8 mouse cellular contexts compared by ENCODE assay signal in the genomic region with DNA sequence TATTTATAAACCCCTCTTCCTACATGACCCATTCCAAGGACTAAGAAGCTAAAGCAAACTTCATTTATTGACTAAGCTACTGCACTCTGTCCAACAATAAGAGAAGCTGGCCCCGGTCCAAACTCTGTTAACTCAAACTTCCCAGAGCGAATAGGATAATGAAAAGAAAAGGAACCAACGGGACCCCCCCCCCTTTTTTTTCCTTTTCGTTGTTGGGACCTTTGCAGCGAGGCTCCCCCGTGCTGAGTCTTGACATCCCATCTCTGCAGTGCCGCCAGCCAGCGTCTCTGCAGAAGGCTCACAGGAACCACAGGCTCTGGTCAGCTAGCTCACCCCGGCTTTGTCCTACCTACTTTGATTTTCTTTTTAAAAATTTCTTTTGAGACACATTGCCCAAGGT. TPM values are rescaled to one million over a fixed set of nuclear protein-coding genes. Genes with fewer than 3 reads are reported as not detected.
DNase-seq lines count a peak whose midpoint lies in the region; ATAC-seq lines count a peak whose summit lies in the region.

No protein-coding gene starts in this region.

- no peak overlapping the region for H3K27ac ChIP-seq in embryonic facial prominence, embryonic 12.5 days
- H3K27ac ChIP-seq in embryonic facial prominence, embryonic 10.5 days (replicated peaks): no peak overlapping the region
- H3K27ac ChIP-seq in hindbrain, embryonic 15.5 days (replicated peaks): peak overlapping the region; percentile 58; the same call in 1 of the 2 replicates
- peak overlapping the region; percentile 48 for H3K27ac ChIP-seq in liver, embryonic 15.5 days (replicated peaks)
- peak overlapping the region; percentile 83 for H3K27ac ChIP-seq in stomach, embryonic 15.5 days

- H3K27me3 ChIP-seq in embryonic facial prominence, embryonic 12.5 days: no peaks in the 10 kb centered on the region
- H3K27me3 ChIP-seq in embryonic facial prominence, embryonic 10.5 days (replicated peaks; ENCODE audit: low read depth, poor library complexity, severe bottlenecking): no peaks in the 10 kb centered on the region
- H3K27me3 ChIP-seq in hindbrain, embryonic 15.5 days: no peaks in the 10 kb centered on the region
- no peaks in the 10 kb centered on the region for H3K27me3 ChIP-seq in liver, embryonic 15.5 days
- no peaks in the 10 kb centered on the region for H3K27me3 ChIP-seq in stomach, embryonic 15.5 days (replicated peaks)

- H3K9ac ChIP-seq in embryonic facial prominence, embryonic 12.5 days: no peak overlapping the region
- H3K9ac ChIP-seq in hindbrain, embryonic 15.5 days: no peak overlapping the region
- H3K9ac ChIP-seq in liver, embryonic 15.5 days: no peak overlapping the region
- H3K9ac ChIP-seq in stomach, embryonic 15.5 days: no peak overlapping the region

- WGBS in embryonic facial prominence, embryonic 12.5 days: 29% methylated on average over 9 of the region's 9 CpGs
- WGBS in embryonic facial prominence, embryonic 10.5 days: 50% methylated on average over 9 of the region's 9 CpGs
- WGBS in hindbrain, embryonic 15.5 days: 19% methylated on average over 9 of the region's 9 CpGs
- WGBS in liver, embryonic 15.5 days (ENCODE audit: insufficient replicate concordance): 49% methylated on average over 9 of the region's 9 CpGs
- 21% methylated on average over 9 of the region's 9 CpGs for WGBS in stomach, embryonic 15.5 days

- H3K36me3 ChIP-seq in embryonic facial prominence, embryonic 12.5 days: peaks cover 9% of the 10 kb centered on the region
- peaks cover 21% of the 10 kb centered on the region for H3K36me3 ChIP-seq in embryonic facial prominence, embryonic 10.5 days (replicated peaks)
- no peaks in the 10 kb centered on the region for H3K36me3 ChIP-seq in hindbrain, embryonic 15.5 days
- H3K36me3 ChIP-seq in liver, embryonic 15.5 days (replicated peaks): 0 out of 2 replicates have a peak, but pooled peaks cover 8% of the 10 kb centered on the region
- no peaks in the 10 kb centered on the region for H3K36me3 ChIP-seq in stomach, embryonic 15.5 days

- no peak for ATAC-seq in embryonic facial prominence, embryonic 12.5 days (ENCODE audit: insufficient number of reproducible peaks, insufficient read depth, low FRiP score, low TSS enrichment)
- ATAC-seq in hindbrain, embryonic 15.5 days (ENCODE audit: low FRiP score, low read depth): no peak
- no peak for ATAC-seq in liver, embryonic 15.5 days (ENCODE audit: insufficient read depth)
- ATAC-seq in stomach, embryonic 15.5 days (ENCODE audit: insufficient read depth, low FRiP score, low read depth): no peak; the same call in 1 of the 2 replicates

- H3K4me3 ChIP-seq in embryonic facial prominence, embryonic 12.5 days: no peak overlapping the region
- H3K4me3 ChIP-seq in embryonic facial prominence, embryonic 10.5 days: no peak overlapping the region
- H3K4me3 ChIP-seq in hindbrain, embryonic 15.5 days: no peak overlapping the region
- H3K4me3 ChIP-seq in liver, embryonic 15.5 days (replicated peaks): no peak overlapping the region
- H3K4me3 ChIP-seq in stomach, embryonic 15.5 days (replicated peaks): no peak overlapping the region

- no peaks in the 10 kb centered on the region for H3K9me3 ChIP-seq in embryonic facial prominence, embryonic 12.5 days
- no peaks in the 10 kb centered on the region for H3K9me3 ChIP-seq in embryonic facial prominence, embryonic 10.5 days
- H3K9me3 ChIP-seq in hindbrain, embryonic 15.5 days: no peaks in the 10 kb centered on the region
- no peaks in the 10 kb centered on the region for H3K9me3 ChIP-seq in liver, embryonic 15.5 days (replicated peaks)
- no peaks in the 10 kb centered on the region for H3K9me3 ChIP-seq in stomach, embryonic 15.5 days

- H3K4me1 ChIP-seq in embryonic facial prominence, embryonic 12.5 days: peaks cover 35% of the 10 kb centered on the region
- H3K4me1 ChIP-seq in embryonic facial prominence, embryonic 10.5 days: peaks cover 52% of the 10 kb centered on the region
- peaks cover 48% of the 10 kb centered on the region for H3K4me1 ChIP-seq in hindbrain, embryonic 15.5 days (replicated peaks)
- peaks cover 66% of the 10 kb centered on the region for H3K4me1 ChIP-seq in liver, embryonic 15.5 days (replicated peaks)
- H3K4me1 ChIP-seq in stomach, embryonic 15.5 days: peaks cover 25% of the 10 kb centered on the region

- H3K4me2 ChIP-seq in embryonic facial prominence, embryonic 12.5 days (replicated peaks): peak overlapping the region; percentile 23; the same call in 1 of the 2 replicates
- H3K4me2 ChIP-seq in hindbrain, embryonic 15.5 days: peak overlapping the region; percentile 79
- peak overlapping the region; percentile 97 for H3K4me2 ChIP-seq in liver, embryonic 15.5 days
- peak overlapping the region; percentile 70 for H3K4me2 ChIP-seq in stomach, embryonic 15.5 days

- no peak for DNase-seq in embryonic facial prominence, embryonic 10.5 days (ENCODE audit: low spot score)
- DNase-seq in urinary bladder, postnatal 4 days (ENCODE audit: low spot score in 2 of 2): peak; percentile 29 to 72
- no peak for DNase-seq in urinary bladder, adult 18-20 months (ENCODE audit: low spot score in 2 of 2)
- DNase-seq in c-Kit-positive CD71-positive TER-119-positive erythroid progenitor cells, embryonic 14.5 days (ENCODE audit: low spot score): no peak

RNA-seq across cellular contexts. Expression of a gene that starts 3.2 kb away (rescaled TPM):
- polyA plus RNA-seq in embryonic facial prominence, embryonic 12.5 days (2016; fragmentation: Nextera tagmentation; extraction: Ambion mirVana): 12.0 and 15.6 TPM in 2 replicates
- polyA plus RNA-seq in embryonic facial prominence, embryonic 10.5 days (2016; fragmentation: Nextera tagmentation; extraction: Ambion mirVana): 8.4 and 9.9 TPM in 2 replicates
- polyA plus RNA-seq in hindbrain, embryonic 15.5 days (2015; fragmentation: Nextera tagmentation; extraction: Ambion mirVana): 11.6 and 12.6 TPM in 2 replicates
- polyA plus RNA-seq in liver, embryonic 15.5 days (2015; fragmentation: Nextera tagmentation; extraction: Ambion mirVana): 3.2 and 3.4 TPM in 2 replicates
- polyA plus RNA-seq in stomach, embryonic 15.5 days (2015; fragmentation: Nextera tagmentation; extraction: Ambion mirVana): 11.5 and 15.3 TPM in 2 replicates

RNA-seq across cellular contexts. Expression of a gene that starts 3.3 kb away (rescaled TPM):
- 230 and 231 TPM in 2 replicates for polyA plus RNA-seq in embryonic facial prominence, embryonic 12.5 days (2016; fragmentation: Nextera tagmentation; extraction: Ambion mirVana)
- 261 and 262 TPM in 2 replicates for polyA plus RNA-seq in embryonic facial prominence, embryonic 10.5 days (2016; fragmentation: Nextera tagmentation; extraction: Ambion mirVana)
- 258 and 263 TPM in 2 replicates for polyA plus RNA-seq in hindbrain, embryonic 15.5 days (2015; fragmentation: Nextera tagmentation; extraction: Ambion mirVana)
- polyA plus RNA-seq in liver, embryonic 15.5 days (2015; fragmentation: Nextera tagmentation; extraction: Ambion mirVana): 61.2 and 65.7 TPM in 2 replicates
- polyA plus RNA-seq in stomach, embryonic 15.5 days (2015; fragmentation: Nextera tagmentation; extraction: Ambion mirVana): 144 and 148 TPM in 2 replicates

Comparison
In these comparisons a context has a peak if more than half of its experiments do, and no peak if none do; other contexts are left out.
1. DNase-seq: peak in urinary bladder, postnatal 4 days (2 of 2); none in embryonic facial prominence, embryonic 10.5 days (single experiment), urinary bladder, adult 18-20 months (0 of 2) and c-Kit-positive CD71-positive TER-119-positive erythroid progenitor cells, embryonic 14.5 days (single experiment).
2. H3K27ac ChIP-seq: peak in hindbrain, embryonic 15.5 days (single experiment), liver, embryonic 15.5 days (single experiment) and stomach, embryonic 15.5 days (single experiment); none in embryonic facial prominence, embryonic 12.5 days (single experiment) and embryonic facial prominence, embryonic 10.5 days (single experiment).
3. H3K4me2 ChIP-seq: peak in every context shown above with its lines; median percentile 97 in liver, embryonic 15.5 days; 79 in hindbrain, embryonic 15.5 days; 70 in stomach, embryonic 15.5 days; 23 in embryonic facial prominence, embryonic 12.5 days.